Mouse (Mus musculus) MEL (cell line): ENCODE measurements at regions not wholly inside any gene's neighbourhood (a gene's known extent, or its start where the extent isn't known, plus 50 kb on each side); places are given as distances from the start of the nearest gene placed in this dataset.

Experiments
- CHD2 ChIP-seq: IDR thresholded peaks from 2 replicates; pipeline ENCODE4 v1.6.1; 2011; ENCODE audit warnings: low read length, improper control_type of control experiment
- CTCF ChIP-seq, 3 experiments: IDR thresholded peaks in 2 of 3; conservative IDR thresholded peaks in 1 of 3; 2 replicates each; pipeline ENCODE4 v1.5.1; 2011 to 2012; ENCODE audit warnings: low read length in 3 of 3, low read depth in 2 of 3, mild to moderate bottlenecking in 2 of 3, improper control_type of control experiment in 1 of 3, inconsistent platforms in 1 of 3, mixed read lengths in 1 of 3, moderate library complexity in 1 of 3; ENCODE audit not compliant: control insufficient read depth in 1 of 3, insufficient read depth in 1 of 3, poor library complexity in 1 of 3, severe bottlenecking in 1 of 3
- EP300 ChIP-seq, 2 experiments: IDR thresholded peaks; 2 replicates each; pipeline ENCODE4 v1.6.1; 2011; ENCODE audit warnings: improper control_type of control experiment in 2 of 2, low read length in 2 of 2, low read depth in 1 of 2, mild to moderate bottlenecking in 1 of 2
- HCFC1 ChIP-seq: IDR thresholded peaks from 2 replicates; pipeline ENCODE4 v1.6.1; 2012; ENCODE audit warnings: low read depth, mild to moderate bottlenecking, inconsistent platforms, low read length, improper control_type of control experiment, moderate library complexity
- JUND ChIP-seq: IDR thresholded peaks from 2 replicates; pipeline ENCODE4 v1.6.1; 2011; ENCODE audit warnings: low read depth, mild to moderate bottlenecking, improper control_type of control experiment, low read length
- KAT2A ChIP-seq: conservative IDR thresholded peaks from 2 replicates; pipeline ENCODE4 v1.6.1; 2012; ENCODE audit warnings: low read depth, low read length, improper control_type of control experiment, inconsistent platforms
- MAZ ChIP-seq: IDR thresholded peaks from 2 replicates; pipeline ENCODE4 v1.6.1; 2012; ENCODE audit warnings: low read depth, mild to moderate bottlenecking, inconsistent platforms, low read length, improper control_type of control experiment
- POLR2A ChIP-seq, 2 experiments: IDR thresholded peaks; 2 replicates each; pipeline ENCODE4 v1.6.1; 2011 to 2012; ENCODE audit warnings: low read length in 2 of 2, mild to moderate bottlenecking in 2 of 2, control low read depth in 1 of 2, improper control_type of control experiment in 1 of 2, low read depth in 1 of 2, moderate library complexity in 1 of 2; ENCODE audit not compliant: control insufficient read depth in 1 of 2, insufficient read depth in 1 of 2, poor library complexity in 1 of 2
- POLR2AphosphoS2 ChIP-seq: IDR thresholded peaks from 2 replicates; pipeline ENCODE4 v1.6.1; 2011; ENCODE audit warnings: low read length, improper control_type of control experiment
- POLR2AphosphoS5 ChIP-seq: IDR thresholded peaks from 2 replicates; pipeline ENCODE4 v1.6.1; 2012; ENCODE audit warnings: low read depth, borderline replicate concordance, mild to moderate bottlenecking, inconsistent platforms, low read length, moderate library complexity, mixed read lengths
- USF2 ChIP-seq, 2 experiments: IDR thresholded peaks; 2 replicates each; pipeline ENCODE4 v1.6.1; 2011 to 2012; ENCODE audit warnings: improper control_type of control experiment in 2 of 2, low read length in 2 of 2, borderline replicate concordance in 1 of 2, inconsistent platforms in 1 of 2, low read depth in 1 of 2, mild to moderate bottlenecking in 1 of 2; ENCODE audit not compliant: insufficient read depth in 1 of 2
- ZNF384 ChIP-seq: IDR thresholded peaks from 2 replicates; pipeline ENCODE4 v1.6.1; 2012; ENCODE audit warnings: low read depth, mild to moderate bottlenecking, inconsistent platforms, low read length, improper control_type of control experiment

DNA sequence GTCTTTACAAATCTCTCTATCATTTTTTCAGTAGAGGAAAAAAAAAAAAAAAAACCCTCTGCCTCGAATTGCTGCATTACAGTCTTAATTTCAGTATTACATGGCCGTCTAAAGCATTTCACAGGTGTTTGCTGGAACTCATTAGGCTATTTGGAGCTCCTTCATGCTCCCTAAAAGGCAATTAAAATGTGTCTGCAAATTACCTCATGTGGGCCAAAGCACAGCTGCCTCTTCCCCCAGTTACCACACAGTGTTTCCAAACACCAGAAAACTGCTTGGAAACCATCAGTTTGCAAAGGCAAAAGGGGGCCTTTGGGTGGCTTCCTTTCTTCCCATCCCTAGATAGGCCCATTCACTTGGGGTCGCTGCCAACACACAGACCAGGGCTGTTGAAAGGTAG is 435.6 kb upstream of the Tenm2 start:
- TF ChIP-seq KAT2A = no peak
- TF ChIP-seq CTCF (IDR thresholded peaks at IDR 0.05 in 2 of 3, conservative IDR thresholded peaks at IDR 0.05 in 1 of 3; ENCODE audit: control insufficient read depth in 1 of 3, insufficient read depth in 1 of 3, low read depth in 2 of 3, low read length in 3 of 3, poor library complexity in 1 of 3, severe bottlenecking in 1 of 3) = no peak
- no peak for TF ChIP-seq ZNF384
- TF ChIP-seq JUND = no peak
- TF ChIP-seq MAZ = no peak
- TF ChIP-seq CHD2 = no peak
- no peak for TF ChIP-seq POLR2A (IDR thresholded peaks at IDR 0.05; ENCODE audit: control insufficient read depth in 1 of 2, insufficient read depth in 1 of 2, low read depth in 1 of 2, low read length in 2 of 2, poor library complexity in 1 of 2)
- TF ChIP-seq POLR2AphosphoS5 = no peak
- no peak for TF ChIP-seq HCFC1
- TF ChIP-seq POLR2AphosphoS2 = no peak
- no peak for TF ChIP-seq EP300 (IDR thresholded peaks at IDR 0.05; ENCODE audit: low read depth in 1 of 2, low read length in 2 of 2)
- TF ChIP-seq USF2 (IDR thresholded peaks at IDR 0.05; ENCODE audit: borderline replicate concordance in 1 of 2, insufficient read depth in 1 of 2, low read depth in 1 of 2, low read length in 2 of 2) = no peak
